Mouse (Mus musculus): ENCODE data around the gene Fermt3.

- no peak for TF ChIP-seq CTCF (IDR thresholded peaks at IDR 0.05; ENCODE audit: control insufficient read depth, insufficient read depth, insufficient read length)
- no peak for TF ChIP-seq CEBPB (IDR thresholded peaks at IDR 0.05; ENCODE audit: low read depth)
These were observed 19.8 kb downstream of the Fermt3 start for GRCm38 (mm10) chr19:6999360-7000063.

Data from C2C12 (cell line).